ENCODE assay signal across 7 mouse cellular contexts in genomic region chr5:130023767-130024539, GRCm38 (mm10). TPM values are rescaled to one million over a fixed set of nuclear protein-coding genes. Genes with fewer than 3 reads are reported as not detected.
DNase-seq lines count a peak whose midpoint lies in the region; ATAC-seq lines count a peak whose summit lies in the region.

No protein-coding gene starts in this region.

- H3K4me1 ChIP-seq in embryonic facial prominence, embryonic 11.5 days (ENCODE audit: control insufficient read depth, insufficient read depth, low read length) = no peaks in the 10 kb centered on the region
- H3K4me1 ChIP-seq in limb, embryonic 10.5 days = peaks cover 30% of the 10 kb centered on the region
- peaks cover 10% of the 10 kb centered on the region for H3K4me1 ChIP-seq in midbrain, embryonic 13.5 days (replicated peaks)

- peak overlapping the region; percentile 52 for H3K4me3 ChIP-seq in embryonic facial prominence, embryonic 11.5 days (ENCODE audit: low read depth, low read length)
- H3K4me3 ChIP-seq in limb, embryonic 10.5 days = peak overlapping the region; percentile 54
- peak overlapping the region; percentile 59 for H3K4me3 ChIP-seq in midbrain, embryonic 13.5 days (replicated peaks)

- under 1% methylated on average over 32 of the region's 32 CpGs for WGBS in embryonic facial prominence, embryonic 11.5 days
- WGBS in limb, embryonic 10.5 days = under 1% methylated on average over 32 of the region's 32 CpGs
- WGBS in midbrain, embryonic 13.5 days = under 1% methylated on average over 32 of the region's 32 CpGs

- H3K9ac ChIP-seq in embryonic facial prominence, embryonic 11.5 days (replicated peaks; ENCODE audit: low read length) = peak overlapping the region; percentile 54
- H3K9ac ChIP-seq in midbrain, embryonic 13.5 days (replicated peaks) = peak overlapping the region; percentile 70

- H3K9me3 ChIP-seq in embryonic facial prominence, embryonic 11.5 days (replicated peaks; ENCODE audit: control insufficient read depth, low read length) = no peaks in the 10 kb centered on the region
- H3K9me3 ChIP-seq in limb, embryonic 10.5 days (replicated peaks) = no peaks in the 10 kb centered on the region
- H3K9me3 ChIP-seq in midbrain, embryonic 13.5 days = no peaks in the 10 kb centered on the region

- peak; percentile 87 for ATAC-seq in embryonic facial prominence, embryonic 11.5 days (replicated peaks; ENCODE audit: insufficient number of reproducible peaks, low FRiP score, low TSS enrichment, low read depth)
- ATAC-seq in granulocyte monocyte progenitor cell, adult 5-6 weeks (replicated peaks; ENCODE audit: poor library complexity, severe bottlenecking) = peak; percentile 91
- peak; percentile 90 for ATAC-seq in midbrain, embryonic 13.5 days

- H3K36me3 ChIP-seq in embryonic facial prominence, embryonic 11.5 days (replicated peaks; ENCODE audit: control insufficient read depth, insufficient read depth, low read depth, low read length) = no peaks in the 10 kb centered on the region
- H3K36me3 ChIP-seq in limb, embryonic 10.5 days = no peaks in the 10 kb centered on the region
- H3K36me3 ChIP-seq in midbrain, embryonic 13.5 days = no peaks in the 10 kb centered on the region

- DNase-seq in adrenal gland, postnatal 10 days = peak; percentile 93
- peak; percentile 90 for DNase-seq in embryonic facial prominence, embryonic 11.5 days (ENCODE audit: low spot score)
- peak; percentile 96 for DNase-seq in kidney, adult 11 months
- DNase-seq in limb, embryonic 10.5 days (ENCODE audit: low spot score) = peak; percentile 84
- DNase-seq in spleen, adult 12 weeks (ENCODE audit: low spot score) = peak; percentile 71

- peak overlapping the region; percentile 74 for H3K4me2 ChIP-seq in embryonic facial prominence, embryonic 11.5 days (ENCODE audit: low read depth, low read length)
- peak overlapping the region; percentile 87 for H3K4me2 ChIP-seq in midbrain, embryonic 13.5 days (replicated peaks)

- no peak overlapping the region for H3K27ac ChIP-seq in embryonic facial prominence, embryonic 11.5 days (replicated peaks; ENCODE audit: low read depth, low read length)
- H3K27ac ChIP-seq in limb, embryonic 10.5 days = peak overlapping the region; percentile 53
- H3K27ac ChIP-seq in midbrain, embryonic 13.5 days = peak overlapping the region; percentile 72

- H3K27me3 ChIP-seq in embryonic facial prominence, embryonic 11.5 days (ENCODE audit: control insufficient read depth, insufficient read depth, low read length) = no peaks in the 10 kb centered on the region
- H3K27me3 ChIP-seq in limb, embryonic 10.5 days (ENCODE audit: low read depth, poor library complexity, severe bottlenecking) = no peaks in the 10 kb centered on the region
- H3K27me3 ChIP-seq in midbrain, embryonic 13.5 days = peaks cover 9% of the 10 kb centered on the region

RNA-seq across cellular contexts. Expression of gene Asl, which starts 5.1 kb away (rescaled TPM):
- 100 to 1,000 TPM; 120 to 174 TPM for total RNA-seq in adrenal gland, postnatal 10 days (2021)
- polyA plus RNA-seq in embryonic facial prominence, embryonic 11.5 days (2014; fragmentation: Nextera tagmentation; extraction: Ambion mirVana) = 21.0 and 29.6 TPM in 2 replicates
- 34.6 and 40.6 TPM in 2 replicates for total RNA-seq in granulocyte monocyte progenitor cell, adult 5-6 weeks (2014; fragmentation: Nextera tagmentation)
- 17.5 and 19.6 TPM in 2 replicates for total RNA-seq in granulocyte monocyte progenitor cell, adult 5-6 weeks (2017)
- 26.1 and 27.5 TPM in 2 replicates for polyA plus RNA-seq in limb, embryonic 10.5 days (2016; fragmentation: Nextera tagmentation; extraction: Ambion mirVana)
- 30.4 and 33.4 TPM in 2 replicates for polyA plus RNA-seq in midbrain, embryonic 13.5 days (2015; fragmentation: Nextera tagmentation; extraction: Ambion mirVana)

RNA-seq across cellular contexts. Expression of gene Crcp, which starts 5.1 kb away (rescaled TPM):
- 10 to 100 TPM; 27.7 to 34.4 TPM for total RNA-seq in adrenal gland, postnatal 10 days (2021)
- polyA plus RNA-seq in embryonic facial prominence, embryonic 11.5 days (2014; fragmentation: Nextera tagmentation; extraction: Ambion mirVana) = 30.6 and 30.9 TPM in 2 replicates
- 31.2 and 52.0 TPM in 2 replicates for total RNA-seq in granulocyte monocyte progenitor cell, adult 5-6 weeks (2014; fragmentation: Nextera tagmentation)
- 40.7 and 67.6 TPM in 2 replicates for total RNA-seq in granulocyte monocyte progenitor cell, adult 5-6 weeks (2017)
- polyA plus RNA-seq in limb, embryonic 10.5 days (2016; fragmentation: Nextera tagmentation; extraction: Ambion mirVana) = 57.2 and 61.0 TPM in 2 replicates
- 79.3 and 82.2 TPM in 2 replicates for polyA plus RNA-seq in midbrain, embryonic 13.5 days (2015; fragmentation: Nextera tagmentation; extraction: Ambion mirVana)

RNA-seq across cellular contexts. Expression of gene Gusb, which starts 21.1 kb away (rescaled TPM):
- total RNA-seq in adrenal gland, postnatal 10 days (2021) = 10 to 100 TPM; 41.0 to 44.6 TPM
- 45.1 and 45.5 TPM in 2 replicates for polyA plus RNA-seq in embryonic facial prominence, embryonic 11.5 days (2014; fragmentation: Nextera tagmentation; extraction: Ambion mirVana)
- 119 and 163 TPM in 2 replicates for total RNA-seq in granulocyte monocyte progenitor cell, adult 5-6 weeks (2014; fragmentation: Nextera tagmentation)
- 91.6 and 103 TPM in 2 replicates for total RNA-seq in granulocyte monocyte progenitor cell, adult 5-6 weeks (2017)
- 53.9 and 61.7 TPM in 2 replicates for polyA plus RNA-seq in limb, embryonic 10.5 days (2016; fragmentation: Nextera tagmentation; extraction: Ambion mirVana)
- polyA plus RNA-seq in midbrain, embryonic 13.5 days (2015; fragmentation: Nextera tagmentation; extraction: Ambion mirVana) = 21.7 and 23.3 TPM in 2 replicates

RNA-seq across cellular contexts. Expression of gene Tpst1, which starts 49.2 kb away (rescaled TPM):
- 10 to 100 TPM; 35.1 to 40.0 TPM for total RNA-seq in adrenal gland, postnatal 10 days (2021)
- 70.4 and 72.9 TPM in 2 replicates for polyA plus RNA-seq in embryonic facial prominence, embryonic 11.5 days (2014; fragmentation: Nextera tagmentation; extraction: Ambion mirVana)
- 16.0 and 17.3 TPM in 2 replicates for total RNA-seq in granulocyte monocyte progenitor cell, adult 5-6 weeks (2014; fragmentation: Nextera tagmentation)
- total RNA-seq in granulocyte monocyte progenitor cell, adult 5-6 weeks (2017) = 3.4 and 7.5 TPM in 2 replicates
- polyA plus RNA-seq in limb, embryonic 10.5 days (2016; fragmentation: Nextera tagmentation; extraction: Ambion mirVana) = 65.4 and 65.6 TPM in 2 replicates
- 47.4 and 51.0 TPM in 2 replicates for polyA plus RNA-seq in midbrain, embryonic 13.5 days (2015; fragmentation: Nextera tagmentation; extraction: Ambion mirVana)
